Mouse (Mus musculus) T-cell, adult 2 months (primary cell): ENCODE results near the gene Psrc1.

Experiments used
- DNase-seq: peaks from one replicate; pipeline ENCODE4 v3.0.0; 2022; ENCODE audit warnings: low spot score

Psrc1 gene

DNA sequence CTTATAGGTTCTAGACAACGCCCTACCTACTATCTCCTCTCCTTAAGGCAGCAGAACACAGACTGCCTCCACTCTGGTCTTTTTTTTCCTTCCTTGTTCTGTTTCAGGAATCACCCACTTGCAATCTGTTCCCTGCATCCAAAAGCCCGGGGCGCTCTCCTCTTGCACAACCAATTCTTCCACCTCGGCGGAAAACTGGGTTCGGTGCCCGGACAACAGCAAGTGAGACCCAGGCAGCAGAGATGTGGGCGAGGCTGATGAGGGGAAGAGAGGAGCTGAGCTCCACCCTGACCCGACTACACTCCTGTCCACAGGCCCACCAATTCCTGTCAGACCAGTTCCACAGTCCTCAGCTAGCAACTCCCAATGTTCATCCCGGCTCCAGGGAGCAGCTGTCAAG, 2.5 kb downstream of the Psrc1 start:
- DNase-seq, result no peak

DNA sequence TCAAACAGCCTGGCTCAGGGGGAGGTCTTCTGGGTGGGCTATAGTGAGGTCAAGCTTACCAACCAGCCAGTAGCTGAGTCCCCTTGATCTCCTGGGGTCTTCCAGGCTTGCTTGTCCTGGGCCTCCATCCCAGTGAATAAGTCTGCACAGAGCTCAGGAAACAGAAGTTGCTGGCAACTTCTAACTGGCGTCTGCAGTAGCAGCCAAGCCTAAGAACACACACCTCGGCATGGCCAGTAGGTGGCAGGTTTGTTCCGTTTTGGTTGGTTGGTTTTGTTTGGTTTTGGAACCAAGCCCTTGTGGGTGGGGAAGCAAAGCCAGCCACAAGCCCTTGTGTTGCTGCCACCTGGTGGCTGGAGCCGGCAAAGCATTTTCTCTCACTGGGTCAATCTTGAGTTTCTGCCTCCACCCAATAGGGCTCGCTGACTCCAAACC, 5.5 kb downstream of the Psrc1 start:
- DNase-seq, result peak; percentile 92

GRCm38 (mm10) chr3:108392299-108392698, 8.7 kb downstream of the Psrc1 start:
- no peak for DNase-seq

GRCm38 (mm10) chr3:108392793-108393192, 9.2 kb downstream of the Psrc1 start:
- no peak for DNase-seq

DNA sequence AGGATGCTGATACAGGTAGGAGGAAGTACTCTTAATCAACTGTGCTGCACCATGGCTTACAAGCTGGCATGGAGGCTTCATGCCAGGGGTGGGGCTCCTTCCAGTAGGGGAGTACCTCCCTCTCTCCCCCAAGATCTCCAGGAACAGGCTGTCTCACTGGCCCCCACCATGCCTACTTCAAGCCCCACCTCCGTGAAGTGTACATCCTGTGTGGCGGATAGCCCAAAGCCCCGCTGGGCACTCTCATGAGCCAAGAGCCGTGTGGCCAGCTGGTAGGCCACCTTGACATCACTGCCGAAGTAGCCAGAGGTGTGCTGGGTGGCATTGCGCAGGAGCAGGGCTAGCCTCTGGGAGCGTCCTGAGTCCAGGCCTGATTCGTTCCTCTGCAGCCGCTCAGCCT, 14.6 kb downstream of the Psrc1 start:
- no peak for DNase-seq

DNA sequence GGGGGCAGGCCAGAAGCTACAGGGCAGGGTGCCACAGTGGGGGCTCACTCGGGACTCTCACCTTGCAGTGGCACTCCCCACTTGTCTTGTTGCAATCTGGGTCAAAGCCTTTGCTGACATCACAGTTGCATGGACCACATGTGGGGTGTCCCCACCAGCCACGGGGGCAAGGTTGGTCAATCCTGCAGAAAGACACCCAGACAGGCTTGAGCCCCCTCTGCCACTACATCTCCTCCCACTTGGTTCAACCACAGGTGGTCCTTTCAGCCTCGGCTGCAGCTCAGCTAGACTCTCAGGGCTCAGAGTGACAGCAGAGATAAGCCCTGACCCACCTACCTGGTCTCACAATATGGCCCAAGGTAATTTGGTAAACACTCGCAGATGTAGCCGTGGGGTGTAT, 16.8 kb downstream of the Psrc1 start:
- no peak for DNase-seq

- peak; percentile 96 for DNase-seq
These were observed 18.3 kb downstream of the Psrc1 start for GRCm38 (mm10) chr3:108401692-108402527.

DNA sequence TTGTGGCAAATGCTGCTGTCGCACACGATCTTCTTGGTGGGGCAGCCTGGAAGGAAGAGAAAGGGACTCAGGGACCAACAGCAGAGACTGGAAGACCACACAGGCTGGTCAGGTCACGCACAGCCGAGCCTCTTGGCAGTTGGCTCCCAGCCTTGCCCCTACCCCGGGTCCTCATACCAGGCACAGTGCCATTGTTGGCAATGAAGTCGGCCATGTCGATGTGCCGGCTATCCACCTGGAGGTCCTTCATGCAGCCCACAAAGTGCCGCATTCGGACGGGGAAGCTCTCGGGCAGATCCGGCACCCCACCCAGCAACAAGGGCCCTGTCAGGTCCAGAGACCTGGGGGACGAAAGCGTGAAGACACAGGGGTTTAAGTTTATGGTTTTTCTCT, 18.9 kb downstream of the Psrc1 start:
- no peak for DNase-seq

GRCm38 (mm10) chr3:108405536-108406305, 22.1 kb downstream of the Psrc1 start:
- DNase-seq, result no peak

- DNase-seq, result no peak
These were observed 22.8 kb downstream of the Psrc1 start for GRCm38 (mm10) chr3:108406306-108406885.

DNA sequence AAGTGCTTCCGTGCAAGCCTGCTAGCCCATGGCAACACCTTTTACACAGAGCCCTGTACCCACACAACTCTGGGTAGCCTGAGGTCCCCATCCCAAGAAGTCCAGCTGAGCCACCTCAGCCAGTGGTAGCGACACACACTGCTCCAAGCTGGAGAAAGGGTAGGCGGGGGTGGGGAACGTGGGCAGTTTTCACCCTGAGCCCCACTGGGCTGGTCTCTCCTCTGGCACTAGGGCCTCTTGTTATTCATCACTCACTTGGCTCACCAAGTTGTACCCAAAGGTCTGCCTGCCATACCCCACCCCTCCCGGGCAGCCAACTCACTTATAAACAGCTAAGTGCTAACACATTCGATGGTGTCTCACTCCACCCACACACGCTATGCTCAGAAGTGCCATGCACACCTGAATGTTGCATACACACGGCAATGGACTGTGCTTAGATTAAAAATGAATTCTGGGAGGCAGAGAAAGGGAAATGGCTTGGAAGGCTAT, 24.9 kb downstream of the Psrc1 start:
- DNase-seq, result no peak

- no peak for DNase-seq
These were observed 26.2 kb downstream of the Psrc1 start for GRCm38 (mm10) chr3:108409656-108410358.

DNA sequence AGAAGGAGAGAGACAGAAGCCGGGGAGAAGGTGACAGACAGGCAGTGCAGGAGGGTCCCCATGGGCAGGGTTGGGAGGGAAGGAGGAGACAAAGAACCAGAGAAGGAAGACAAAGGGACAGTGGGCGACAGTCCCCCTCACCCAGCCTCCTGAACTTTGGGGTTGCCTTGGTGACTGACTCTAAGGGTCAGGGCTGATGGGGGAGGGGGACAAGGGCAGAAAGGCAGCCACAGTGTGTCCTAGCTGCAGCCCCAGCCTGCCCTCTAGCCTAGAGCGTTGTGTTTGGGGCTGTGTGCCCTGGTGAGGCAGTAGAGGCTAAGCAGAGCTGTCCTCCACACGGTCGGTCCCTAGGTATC, 26.7 kb downstream of the Psrc1 start:
- no peak for DNase-seq

GRCm38 (mm10) chr3:108411026-108411753, 27.6 kb downstream of the Psrc1 start:
- no peak for DNase-seq

DNA sequence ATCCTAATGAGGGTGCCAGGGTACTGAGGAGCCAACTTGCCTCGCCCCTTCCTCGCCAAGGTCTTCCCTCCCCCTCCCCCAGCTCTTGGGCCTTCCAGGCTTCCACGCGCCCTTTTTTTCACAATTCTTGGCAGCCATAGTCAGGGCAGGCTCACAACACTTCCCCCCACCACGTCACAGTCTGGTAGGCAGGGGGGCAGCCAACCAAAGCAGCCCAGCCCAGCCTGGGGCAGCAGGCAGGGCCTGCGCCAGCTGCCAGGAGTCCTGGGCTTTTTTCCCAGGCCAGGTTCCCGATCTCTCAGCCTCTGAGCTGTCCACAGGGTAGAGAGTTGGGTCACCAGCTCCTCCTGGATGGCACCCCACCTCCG, 28.1 kb downstream of the Psrc1 start:
- DNase-seq, result no peak

DNA sequence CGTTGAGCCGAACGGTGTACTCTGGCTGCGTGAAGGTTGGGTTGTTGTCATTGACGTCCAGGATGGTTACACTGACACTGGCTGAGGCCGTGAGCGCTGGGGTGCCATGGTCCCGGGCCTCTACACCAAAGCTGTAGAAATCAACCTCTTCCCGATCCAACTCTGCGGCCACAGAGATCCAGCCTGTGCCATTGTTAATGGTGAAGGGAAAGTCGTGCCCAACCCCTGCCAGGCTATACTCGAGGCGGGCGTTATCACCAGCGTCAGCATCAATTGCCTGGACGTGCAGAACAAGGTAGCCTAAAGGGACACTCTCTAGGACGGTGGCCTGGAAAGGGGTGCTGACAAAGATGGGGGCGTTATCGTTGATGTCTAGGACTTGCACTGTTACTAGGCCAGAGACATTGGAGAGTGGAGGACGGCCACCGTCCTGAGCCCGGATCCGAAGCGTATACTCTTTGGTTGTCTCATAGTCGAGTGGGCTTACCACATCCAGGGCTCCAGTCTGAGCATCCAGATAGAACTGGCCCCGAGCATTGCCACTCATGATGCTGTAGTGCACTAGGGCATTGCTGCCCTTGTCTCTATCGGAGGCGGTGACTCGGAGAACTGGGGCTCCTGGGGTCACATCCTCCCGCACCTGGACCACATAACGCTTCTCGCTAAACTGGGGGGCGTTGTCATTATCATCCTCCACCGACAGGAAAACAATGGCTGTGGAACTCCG, 30.2 kb downstream of the Psrc1 start:
- DNase-seq, result no peak

- no peak for DNase-seq
These were observed 31.5 kb downstream of the Psrc1 start, which contains the start of gene Celsr2 for GRCm38 (mm10) chr3:108414857-108415830. Gene Celsr2 (minus strand): TSS chr3:108415552.

DNA sequence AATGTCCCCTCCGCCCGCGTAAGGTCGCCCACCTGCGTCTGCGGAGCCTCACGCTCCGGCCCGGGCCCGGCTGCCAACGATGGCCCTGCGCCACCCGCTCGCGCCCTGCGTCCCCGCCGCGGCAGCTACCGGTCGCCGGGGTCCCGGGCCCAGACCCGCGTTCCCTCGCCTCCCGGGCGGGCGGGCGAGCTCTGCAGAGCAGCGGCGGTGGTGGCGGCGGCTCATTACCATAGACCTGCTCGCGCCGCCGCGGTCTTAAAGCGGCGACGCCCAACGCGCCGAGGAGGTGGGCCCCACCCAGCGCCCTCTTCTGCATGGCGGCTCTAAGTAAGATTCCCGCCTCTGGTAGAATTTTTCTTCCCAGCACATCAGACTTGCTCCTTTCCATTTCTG, 32.2 kb downstream of the Psrc1 start:
- peak; percentile 73 for DNase-seq

DNA sequence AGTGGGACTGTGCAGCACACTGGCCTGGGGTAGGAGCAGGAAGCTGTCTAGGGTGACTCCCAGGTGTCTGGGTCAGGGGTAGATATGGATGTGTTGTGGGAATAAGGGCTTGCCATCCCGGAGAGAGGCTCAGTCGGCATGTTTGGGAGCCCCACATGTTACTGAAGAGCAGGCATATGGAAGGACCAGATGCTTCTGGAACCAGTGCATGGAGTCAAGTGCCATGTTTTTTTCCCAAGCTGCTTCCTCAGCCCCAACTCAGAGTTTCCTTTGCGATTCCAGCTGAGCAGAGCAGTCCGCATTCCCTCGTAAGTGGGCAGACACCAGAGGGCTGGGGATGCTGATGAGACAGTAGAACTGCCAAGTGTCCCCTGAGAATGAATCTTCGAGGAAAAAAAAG, 39.4 kb downstream of the Psrc1 start:
- no peak for DNase-seq
